Mouse (Mus musculus): Measurements from ENCODE around the gene Hinfp.
"Not testable (repeated sequence)": the region's sequence is repeated elsewhere in the genome, so short reads cannot be mapped to it uniquely, and the experiment has no call there.

DNA sequence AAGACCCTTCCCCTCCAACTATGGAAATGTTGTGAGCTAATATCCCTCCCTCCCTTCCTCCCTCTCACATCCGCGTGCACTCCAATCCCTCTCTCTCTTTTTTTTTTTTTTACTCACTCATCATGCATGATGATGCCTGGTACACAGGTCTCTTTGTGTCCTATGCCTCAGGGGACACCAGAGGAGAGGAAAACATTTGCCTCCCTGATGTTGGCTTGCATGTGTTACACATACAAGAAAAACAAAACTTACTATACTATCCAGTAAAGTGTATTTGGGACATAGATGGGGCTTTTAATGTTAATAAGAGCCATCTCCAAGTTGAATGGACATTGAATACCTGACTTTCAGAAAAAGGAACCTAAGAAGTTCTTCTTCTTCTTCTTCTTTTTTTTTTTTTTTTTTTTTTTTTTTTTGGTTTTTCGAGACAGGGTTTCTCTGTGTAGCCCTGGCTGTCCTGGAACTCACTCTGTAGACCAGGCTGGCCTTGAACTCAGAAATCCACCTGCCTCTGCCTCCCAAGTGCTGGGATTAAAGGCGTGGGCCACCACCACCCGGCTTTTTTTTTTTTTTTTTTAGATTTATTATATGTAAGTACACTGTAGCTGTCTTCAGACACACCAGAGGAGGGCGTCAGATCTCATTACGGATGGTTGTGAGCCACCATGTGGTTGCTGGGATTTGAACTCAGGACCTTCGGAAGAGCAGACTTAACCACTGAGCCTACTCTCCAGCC lies 19.7 kb upstream of the Hinfp start:
- TF ChIP-seq TAL1, GATA1 (IDR thresholded peaks at IDR 0.05; ENCODE audit: low read length): not testable (repeated sequence)
